Mouse (Mus musculus) forebrain, embryonic 11.5 days (tissue): ENCODE results near the gene Svs6. TPM values are rescaled to one million over a fixed set of nuclear protein-coding genes. Genes with fewer than 3 reads are reported as not detected.
"Not testable (repeated sequence)": the region's sequence is repeated elsewhere in the genome, so short reads cannot be mapped to it uniquely, and the experiment has no call there.

ENCODE experiments used
- ATAC-seq: fragments of 200-750 bp; cut with Nextera tagmentation; replicated peaks from 2 replicates; pipeline ENCODE4 v1.8.0; 2017; ENCODE audit warnings: moderate TSS enrichment; ENCODE audit not compliant: low FRiP score
- DNase-seq: peaks from one replicate; pipeline ENCODE4 v3.0.0-alpha.2; 2017; ENCODE audit warnings: low spot score
- H3K27ac ChIP-seq: fragments of 300-500 bp; sonication (generic); 2 replicates; pipeline ENCODE4 v1.5.1; 2014; ENCODE audit warnings: low read depth, low read length
- H3K27me3 ChIP-seq: fragments of 300-500 bp; sonication (generic); 2 replicates; pipeline ENCODE4 v1.6.1; 2014; ENCODE audit warnings: mild to moderate bottlenecking, low read length, mixed read lengths; ENCODE audit not compliant: control insufficient read depth, insufficient read depth
- H3K36me3 ChIP-seq: fragments of 300-500 bp; sonication (generic); 2 replicates; pipeline ENCODE4 v1.6.1; 2014; ENCODE audit warnings: mild to moderate bottlenecking, low read length, moderate library complexity, mixed read lengths; ENCODE audit not compliant: control insufficient read depth, insufficient read depth
- H3K4me1 ChIP-seq: fragments of 300-500 bp; sonication (generic); replicated peaks from 2 replicates; pipeline ENCODE4 v1.6.1; 2014; ENCODE audit warnings: low read length, mixed read lengths; ENCODE audit not compliant: control insufficient read depth, insufficient read depth
- H3K4me2 ChIP-seq: fragments of 300-500 bp; sonication (generic); 2 replicates; pipeline ENCODE4 v1.6.1; 2014; ENCODE audit warnings: low read depth, mild to moderate bottlenecking, low read length, moderate library complexity, mixed read lengths; ENCODE audit not compliant: severe bottlenecking
- H3K4me3 ChIP-seq: fragments of 300-500 bp; sonication (generic); 2 replicates; pipeline ENCODE4 v1.5.1; 2014; ENCODE audit warnings: low read depth, low read length
- H3K9ac ChIP-seq: fragments of 300-500 bp; sonication (generic); 2 replicates; pipeline ENCODE4 v1.6.1; 2014; ENCODE audit warnings: low read length
- H3K9me3 ChIP-seq: fragments of 300-500 bp; sonication (generic); 2 replicates; pipeline ENCODE4 v1.6.1; 2016; ENCODE audit warnings: low read length, mixed read lengths; ENCODE audit not compliant: control insufficient read depth
- WGBS: fragments of 180-500 bp; shearing (Covaris S2); extraction: QIAGEN DNeasy Blood & Tissue Kit; methylation state at CpG from one replicate; pipeline ENCODE4 v1.1.7; 2014; 5-methylcytosine and 5-hydroxymethylcytosine counted together
- polyA plus RNA-seq: library from polyadenylated mRNA; unstranded; fragments of >200 nt; fragmentation: Nextera tagmentation; extraction: Ambion mirVana; gene quantifications from 2 replicates; pipeline ENCODE4 v1.2.1, GENCODE M21; 2014

Gene Svs6
- polyA plus RNA-seq = not detected in 2 replicates

DNA sequence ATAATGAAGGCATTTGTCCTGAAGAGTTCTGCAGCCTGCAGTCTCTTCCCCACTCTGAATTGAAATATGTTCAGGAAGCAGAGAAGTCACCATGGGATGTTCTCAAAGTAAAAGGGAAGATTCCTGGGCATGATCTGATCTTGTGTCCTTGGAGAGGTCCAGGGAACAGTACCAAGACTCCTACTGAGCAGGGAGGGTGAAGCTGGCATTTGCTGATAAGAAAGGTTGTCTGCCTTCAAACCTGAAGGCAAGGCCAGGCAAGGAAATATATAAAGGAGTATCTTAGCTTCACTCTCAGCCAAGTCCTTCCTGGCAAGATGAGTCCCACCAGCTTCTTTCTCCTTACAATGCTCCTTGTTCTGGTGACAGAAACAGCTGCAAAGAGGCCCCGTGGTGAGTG is at the start of gene Svs6:
Gene Svs6 (plus strand): TSS at position 301 of the 400 bp plus-strand sequence.
- H3K4me2 ChIP-seq, H3K36me3 ChIP-seq, H3K27ac ChIP-seq, H3K9me3 ChIP-seq, H3K27me3 ChIP-seq, H3K4me3 ChIP-seq, DNase-seq, H3K4me1 ChIP-seq, H3K9ac ChIP-seq, ATAC-seq: not testable (repeated sequence)
- 68% methylated on average over 1 of the region's 1 CpGs for WGBS

GRCm38 (mm10) chr2:164278359-164278758 is 38.2 kb upstream of the Svs6 start, which contains the start of gene Svs4:
Gene Svs4, minus strand, starts transcription at chr2:164278459.
- H3K27me3 ChIP-seq = no peaks in the 10 kb centered on the region
- H3K27ac ChIP-seq = no peak within 1 kb of the TSS
- no peaks in the 10 kb centered on the region for H3K9me3 ChIP-seq
- WGBS = 93% methylated on average over 4 of the region's 4 CpGs
- no peak within 1 kb of the TSS for H3K4me2 ChIP-seq
- no peak within 1 kb of the TSS for H3K9ac ChIP-seq
- no peaks in the 10 kb centered on the region for H3K36me3 ChIP-seq
- DNase-seq = no peak
- no peak for ATAC-seq
- H3K4me3 ChIP-seq = no peak within 1 kb of the TSS
- H3K4me1 ChIP-seq = no peaks in the 10 kb centered on the region

DNA sequence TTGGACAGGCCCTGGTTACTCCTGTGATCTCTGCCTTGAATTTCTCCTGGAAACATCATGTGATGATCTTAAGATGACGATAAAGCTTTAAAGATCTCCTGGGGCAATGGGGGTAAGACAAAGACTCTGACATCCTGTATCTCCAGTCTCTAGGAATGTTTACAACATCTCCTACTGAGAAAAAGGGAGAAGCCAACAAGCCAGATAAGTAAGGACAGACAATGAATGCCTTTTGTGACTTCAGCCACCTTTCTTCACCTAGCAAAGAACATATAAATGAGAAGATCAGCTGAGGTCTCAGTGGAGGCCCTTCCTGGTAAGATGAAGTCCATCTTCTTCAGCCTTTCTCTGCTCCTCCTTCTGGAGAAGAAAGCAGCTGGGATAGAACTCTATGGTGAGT is 27.6 kb upstream of the Svs6 start, which contains the start of gene Svs3a:
Gene Svs3a (plus strand): TSS at position 301 of the 400 bp plus-strand sequence.
- not testable (repeated sequence) for ATAC-seq, H3K27ac ChIP-seq, H3K4me3 ChIP-seq, DNase-seq, H3K9ac ChIP-seq, H3K4me1 ChIP-seq, H3K4me2 ChIP-seq, H3K36me3 ChIP-seq, H3K9me3 ChIP-seq, H3K27me3 ChIP-seq
- WGBS = 86% methylated on average over 1 of the region's 1 CpGs

DNA sequence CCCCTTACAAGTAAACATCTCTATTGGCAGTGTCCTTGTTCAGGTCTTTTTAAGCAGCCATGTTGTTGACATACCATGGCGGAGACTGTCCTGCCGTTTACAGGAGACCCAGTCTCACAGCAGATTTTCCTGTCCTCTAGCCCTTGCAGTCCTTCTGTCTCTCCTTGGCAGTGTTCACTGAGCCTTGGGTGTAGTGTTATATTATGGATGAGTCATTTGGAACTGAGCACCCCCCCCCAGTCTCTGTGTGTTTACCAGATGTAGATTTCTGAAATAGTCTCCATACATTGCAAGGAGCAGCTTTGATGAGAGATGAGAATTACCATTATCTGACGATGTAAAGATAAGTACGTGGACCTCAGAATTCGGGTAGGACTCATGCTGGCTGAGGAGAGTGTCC is 4.0 kb upstream of the Svs6 start:
- H3K4me3 ChIP-seq = no peak overlapping the region
- no peak for ATAC-seq
- DNase-seq = no peak
- no peaks in the 10 kb centered on the region for H3K27me3 ChIP-seq
- H3K4me2 ChIP-seq = no peak overlapping the region
- H3K27ac ChIP-seq = no peak overlapping the region
- H3K4me1 ChIP-seq = no peaks in the 10 kb centered on the region
- no peak overlapping the region for H3K9ac ChIP-seq
- no peaks in the 10 kb centered on the region for H3K36me3 ChIP-seq
- H3K9me3 ChIP-seq = no peaks in the 10 kb centered on the region
- 92% methylated on average over 5 of the region's 5 CpGs for WGBS

DNA sequence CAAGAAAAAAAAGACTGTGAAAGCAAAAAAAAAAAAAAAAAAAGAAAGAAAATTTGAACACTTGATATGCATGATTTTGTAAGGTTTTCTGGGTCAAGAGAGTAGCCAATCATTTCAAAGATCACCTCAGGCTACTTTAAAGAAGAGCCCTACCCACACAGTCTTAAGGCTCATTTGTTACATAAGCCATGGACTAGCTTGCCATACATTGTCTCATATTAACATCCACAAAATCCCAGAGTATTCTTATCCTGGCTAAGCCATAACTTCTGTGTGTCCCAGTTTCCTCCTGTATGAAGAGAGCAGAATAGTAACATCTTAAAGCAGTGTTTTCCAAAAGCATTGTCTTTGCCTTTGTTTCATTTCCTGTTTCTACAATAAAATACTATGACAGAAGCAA is 1.1 kb upstream of the Svs6 start:
- H3K27ac ChIP-seq, ATAC-seq, H3K36me3 ChIP-seq, DNase-seq, H3K4me3 ChIP-seq, H3K4me2 ChIP-seq, H3K9ac ChIP-seq, H3K4me1 ChIP-seq, H3K9me3 ChIP-seq, H3K27me3 ChIP-seq: not testable (repeated sequence)

DNA sequence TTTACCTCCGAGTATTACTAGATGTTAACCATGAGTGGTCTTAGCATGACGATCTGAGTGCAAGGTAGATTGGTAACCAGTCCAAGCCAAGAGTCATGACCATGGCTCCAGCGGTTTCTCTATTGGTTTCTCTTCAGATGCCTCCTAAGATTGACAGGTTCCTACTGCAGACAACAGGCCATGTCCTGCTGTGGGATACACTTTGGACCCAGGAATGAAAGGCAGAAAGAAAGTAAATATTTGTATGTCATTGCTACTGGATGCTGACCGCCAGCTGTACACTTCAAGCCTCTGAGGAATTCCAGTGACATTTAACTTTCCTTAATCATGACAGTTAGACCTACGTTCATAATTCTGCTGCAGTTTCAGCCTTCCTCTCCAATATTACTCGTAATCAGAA is 4.4 kb downstream of the Svs6 start:
- DNase-seq = no peak
- H3K4me3 ChIP-seq = no peak overlapping the region
- no peaks in the 10 kb centered on the region for H3K36me3 ChIP-seq
- 88% methylated on average over 6 of the region's 6 CpGs for WGBS
- H3K27ac ChIP-seq = no peak overlapping the region
- ATAC-seq = no peak
- no peak overlapping the region for H3K9ac ChIP-seq
- H3K9me3 ChIP-seq = no peaks in the 10 kb centered on the region
- H3K4me1 ChIP-seq = no peaks in the 10 kb centered on the region
- no peaks in the 10 kb centered on the region for H3K27me3 ChIP-seq
- no peak overlapping the region for H3K4me2 ChIP-seq

- not testable (repeated sequence) for H3K27ac ChIP-seq, H3K4me1 ChIP-seq, H3K4me2 ChIP-seq, H3K36me3 ChIP-seq, H3K27me3 ChIP-seq, H3K9ac ChIP-seq, ATAC-seq, DNase-seq, H3K9me3 ChIP-seq, H3K4me3 ChIP-seq
- 88% methylated on average over 3 of the region's 3 CpGs for WGBS
Measured at GRCm38 (mm10) chr2:164332440-164332839, 15.9 kb downstream of the Svs6 start, which contains the start of gene Svs5. Gene Svs5, plus strand, starts transcription at chr2:164332740.

- not testable (repeated sequence) for H3K9ac ChIP-seq, DNase-seq, H3K27ac ChIP-seq, H3K9me3 ChIP-seq, H3K4me1 ChIP-seq, H3K4me2 ChIP-seq, H3K27me3 ChIP-seq, H3K4me3 ChIP-seq, ATAC-seq, H3K36me3 ChIP-seq
- WGBS = 86% methylated on average over 1 of the region's 1 CpGs
Measured at GRCm38 (mm10) chr2:164343732-164344131, 27.2 kb downstream of the Svs6 start.

DNA sequence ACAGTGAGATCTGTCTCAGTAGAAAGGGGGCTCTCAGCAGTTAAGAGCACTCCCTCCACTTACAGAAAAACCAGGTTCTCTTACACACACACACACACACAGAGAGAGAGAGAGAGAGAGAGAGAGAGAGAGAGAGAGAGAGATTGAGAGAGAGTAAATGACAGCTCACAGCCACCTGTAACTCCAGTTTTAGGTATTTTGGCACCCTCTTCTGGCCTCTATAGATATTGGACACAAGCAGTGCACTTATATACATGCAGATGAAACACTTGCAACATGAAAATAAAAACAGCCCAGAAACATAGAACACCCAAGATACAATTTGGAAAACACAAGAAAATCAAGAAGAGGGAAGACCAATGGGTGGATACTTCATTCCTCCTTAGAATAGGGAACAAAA is 31.1 kb downstream of the Svs6 start:
- H3K27me3 ChIP-seq, H3K4me1 ChIP-seq, H3K4me2 ChIP-seq, H3K36me3 ChIP-seq, ATAC-seq, H3K4me3 ChIP-seq, H3K9me3 ChIP-seq, DNase-seq, H3K27ac ChIP-seq, H3K9ac ChIP-seq: not testable (repeated sequence)
